ENCODE assay signal across 8 mouse cellular contexts in genomic region chr12:113151661-113152271, GRCm38 (mm10). TPM values are rescaled to one million over a fixed set of nuclear protein-coding genes. Genes with fewer than 3 reads are reported as not detected.
DNase-seq lines count a peak whose midpoint lies in the region; ATAC-seq and TF ChIP-seq lines count a peak whose summit lies in the region.

No protein-coding gene starts in this region.

- DNase-seq in spleen, adult 18-20 months: peak; percentile 66 to 73
- no peak for DNase-seq in spleen, adult 12 weeks (ENCODE audit: low spot score)
- DNase-seq in forebrain, postnatal 0 days: peak; percentile 11
- DNase-seq in natural killer cell, adult 2 months (ENCODE audit: low spot score in 2 of 2): peak; percentile 56 to 57
- DNase-seq in layer of hippocampus, postnatal 10 days (ENCODE audit: low spot score in 2 of 2): no peak
- no peak for DNase-seq in ovary, postnatal 10 days (ENCODE audit: low spot score)

- peak overlapping the region; percentile 40 for H3K9ac ChIP-seq in forebrain, postnatal 0 days
- H3K9ac ChIP-seq in hindbrain, embryonic 13.5 days: peak overlapping the region; percentile 56
- peak overlapping the region; percentile 64 for H3K9ac ChIP-seq in liver, embryonic 12.5 days

- ATAC-seq in forebrain, postnatal 0 days: no peak
- no peak for ATAC-seq in hindbrain, embryonic 13.5 days (ENCODE audit: low FRiP score)
- no peak for ATAC-seq in liver, embryonic 12.5 days

- H3K4me1 ChIP-seq in forebrain, postnatal 0 days (ENCODE audit: insufficient read depth): peaks cover 16% of the 10 kb centered on the region; the same call in 1 of the 2 replicates
- peaks cover 47% of the 10 kb centered on the region for H3K4me1 ChIP-seq in hindbrain, embryonic 13.5 days (replicated peaks)
- H3K4me1 ChIP-seq in liver, embryonic 12.5 days: peaks cover 73% of the 10 kb centered on the region

- no peaks in the 10 kb centered on the region for H3K36me3 ChIP-seq in forebrain, postnatal 0 days (ENCODE audit: insufficient read depth)
- no peaks in the 10 kb centered on the region for H3K36me3 ChIP-seq in hindbrain, embryonic 13.5 days
- H3K36me3 ChIP-seq in liver, embryonic 12.5 days: no peaks in the 10 kb centered on the region

- H3K27me3 ChIP-seq in forebrain, postnatal 0 days (ENCODE audit: insufficient read depth, low read length): no peaks in the 10 kb centered on the region; the same call in 1 of the 2 replicates
- H3K27me3 ChIP-seq in hindbrain, embryonic 13.5 days: peaks cover 53% of the 10 kb centered on the region
- H3K27me3 ChIP-seq in liver, embryonic 12.5 days (replicated peaks): peaks cover 66% of the 10 kb centered on the region

- peak overlapping the region; percentile 62 for H3K4me2 ChIP-seq in forebrain, postnatal 0 days (ENCODE audit: low read depth)
- H3K4me2 ChIP-seq in hindbrain, embryonic 13.5 days: peak overlapping the region; percentile 61
- H3K4me2 ChIP-seq in liver, embryonic 12.5 days: peak overlapping the region; percentile 89

- no peak for TF ChIP-seq CTCF in forebrain, postnatal 0 days (IDR thresholded peaks at IDR 0.05; ENCODE audit: low read depth)

- peak overlapping the region; percentile 32 for H3K4me3 ChIP-seq in forebrain, postnatal 0 days (ENCODE audit: low read depth, low read length)
- peak overlapping the region; percentile 35 for H3K4me3 ChIP-seq in hindbrain, embryonic 13.5 days
- peak overlapping the region; percentile 59 for H3K4me3 ChIP-seq in liver, embryonic 12.5 days

- no peaks in the 10 kb centered on the region for H3K9me3 ChIP-seq in forebrain, postnatal 0 days (ENCODE audit: low read length)
- H3K9me3 ChIP-seq in hindbrain, embryonic 13.5 days: no peaks in the 10 kb centered on the region
- no peaks in the 10 kb centered on the region for H3K9me3 ChIP-seq in liver, embryonic 12.5 days (replicated peaks)

- H3K27ac ChIP-seq in forebrain, postnatal 0 days (ENCODE audit: low read depth, low read length): no peak overlapping the region
- H3K27ac ChIP-seq in hindbrain, embryonic 13.5 days: no peak overlapping the region
- no peak overlapping the region for H3K27ac ChIP-seq in liver, embryonic 12.5 days

- 2% methylated on average over 36 of the region's 36 CpGs for WGBS in forebrain, postnatal 0 days
- 1% methylated on average over 36 of the region's 36 CpGs for WGBS in hindbrain, embryonic 13.5 days
- under 1% methylated on average over 36 of the region's 36 CpGs for WGBS in liver, embryonic 12.5 days (ENCODE audit: insufficient replicate concordance)

RNA-seq across cellular contexts. Expression of gene Tedc1, which starts 4.5 kb away (rescaled TPM):
- total RNA-seq in forebrain, postnatal 0 days (2014; rRNA removed): 7.8 and 8.6 TPM in 2 replicates
- polyA plus RNA-seq in forebrain, postnatal 0 days (2015; fragmentation: Nextera tagmentation; extraction: Ambion mirVana): 7.6 and 10.0 TPM in 2 replicates
- polyA plus RNA-seq in hindbrain, embryonic 13.5 days (2015; fragmentation: Nextera tagmentation; extraction: Ambion mirVana): 19.9 and 20.7 TPM in 2 replicates
- 18.3 and 18.5 TPM in 2 replicates for polyA plus RNA-seq in liver, embryonic 12.5 days (2016; fragmentation: Nextera tagmentation; extraction: Ambion mirVana)
- 1 to 10 TPM; 3.0 to 3.3 TPM for total RNA-seq in layer of hippocampus, postnatal 10 days (2021)

RNA-seq across cellular contexts. Expression of gene Crip1, which starts 5.7 kb away (rescaled TPM):
- 8.3 and 16.1 TPM in 2 replicates for total RNA-seq in forebrain, postnatal 0 days (2014; rRNA removed)
- polyA plus RNA-seq in forebrain, postnatal 0 days (2015; fragmentation: Nextera tagmentation; extraction: Ambion mirVana): 28.9 and 47.1 TPM in 2 replicates
- polyA plus RNA-seq in hindbrain, embryonic 13.5 days (2015; fragmentation: Nextera tagmentation; extraction: Ambion mirVana): 47.1 and 48.0 TPM in 2 replicates
- polyA plus RNA-seq in liver, embryonic 12.5 days (2016; fragmentation: Nextera tagmentation; extraction: Ambion mirVana): 96.9 and 99.8 TPM in 2 replicates
- total RNA-seq in layer of hippocampus, postnatal 10 days (2021): 10 to 100 TPM; 13.5 to 14.1 TPM

RNA-seq across cellular contexts. Expression of gene Crip2, which starts 11.7 kb away (rescaled TPM):
- total RNA-seq in forebrain, postnatal 0 days (2014; rRNA removed): 191 and 198 TPM in 2 replicates
- polyA plus RNA-seq in forebrain, postnatal 0 days (2015; fragmentation: Nextera tagmentation; extraction: Ambion mirVana): 533 and 584 TPM in 2 replicates
- 324 and 347 TPM in 2 replicates for polyA plus RNA-seq in hindbrain, embryonic 13.5 days (2015; fragmentation: Nextera tagmentation; extraction: Ambion mirVana)
- polyA plus RNA-seq in liver, embryonic 12.5 days (2016; fragmentation: Nextera tagmentation; extraction: Ambion mirVana): 52.1 and 53.5 TPM in 2 replicates
- total RNA-seq in layer of hippocampus, postnatal 10 days (2021): 100 to 1,000 TPM; 179 to 183 TPM

RNA-seq across cellular contexts. Expression of gene Tmem121, which starts 34.0 kb away (rescaled TPM):
- total RNA-seq in forebrain, postnatal 0 days (2014; rRNA removed): 71.8 and 75.6 TPM in 2 replicates
- 59.3 and 66.7 TPM in 2 replicates for polyA plus RNA-seq in forebrain, postnatal 0 days (2015; fragmentation: Nextera tagmentation; extraction: Ambion mirVana)
- 32.4 and 34.9 TPM in 2 replicates for polyA plus RNA-seq in hindbrain, embryonic 13.5 days (2015; fragmentation: Nextera tagmentation; extraction: Ambion mirVana)
- polyA plus RNA-seq in liver, embryonic 12.5 days (2016; fragmentation: Nextera tagmentation; extraction: Ambion mirVana): 1.0 and 1.2 TPM in 2 replicates
- 10 to 100 TPM; 30.5 to 33.9 TPM for total RNA-seq in layer of hippocampus, postnatal 10 days (2021)

RNA-seq across cellular contexts. Expression of gene Mta1, which starts 53.7 kb away (rescaled TPM):
- total RNA-seq in forebrain, postnatal 0 days (2014; rRNA removed): 49.2 and 59.3 TPM in 2 replicates
- polyA plus RNA-seq in forebrain, postnatal 0 days (2015; fragmentation: Nextera tagmentation; extraction: Ambion mirVana): 13.6 and 13.8 TPM in 2 replicates
- polyA plus RNA-seq in hindbrain, embryonic 13.5 days (2015; fragmentation: Nextera tagmentation; extraction: Ambion mirVana): 13.7 and 16.6 TPM in 2 replicates
- 7.2 and 7.7 TPM in 2 replicates for polyA plus RNA-seq in liver, embryonic 12.5 days (2016; fragmentation: Nextera tagmentation; extraction: Ambion mirVana)
- total RNA-seq in layer of hippocampus, postnatal 10 days (2021): 10 to 100 TPM; 87.3 to 89.5 TPM

Comparison
In these comparisons a context has a peak if more than half of its experiments do, and no peak if none do; other contexts are left out.
1. DNase-seq: peak in spleen, adult 18-20 months (2 of 2), forebrain, postnatal 0 days (single experiment) and natural killer cell, adult 2 months (2 of 2); none in spleen, adult 12 weeks (single experiment), layer of hippocampus, postnatal 10 days (0 of 2) and ovary, postnatal 10 days (single experiment).
2. Peak in every context shown above with its lines, with median percentiles within 50 percentile points of each other: H3K4me2 ChIP-seq, H3K4me3 ChIP-seq and H3K9ac ChIP-seq.